Mouse (Mus musculus) intestine, embryonic 16.5 days (tissue): ENCODE results near the gene Platr17. TPM values are rescaled to one million over a fixed set of nuclear protein-coding genes. Genes with fewer than 3 reads are reported as not detected.

Experiments used
- ATAC-seq: fragments of 200-750 bp; cut with Nextera tagmentation; 2 replicates; pipeline ENCODE4 v1.8.0; 2017; ENCODE audit warnings: moderate TSS enrichment, moderate library complexity
- H3K27ac ChIP-seq: fragments of 300-500 bp; sonication (generic); 2 replicates; pipeline ENCODE4 v1.5.1; 2014; ENCODE audit warnings: mild to moderate bottlenecking, low read length
- H3K27me3 ChIP-seq: fragments of 300-500 bp; sonication (generic); replicated peaks from 2 replicates; pipeline ENCODE4 v1.6.1; 2014; ENCODE audit warnings: low read length, control low read depth, mixed read lengths; ENCODE audit not compliant: control insufficient read depth, insufficient read depth
- H3K36me3 ChIP-seq: fragments of 300-500 bp; sonication (generic); 2 replicates; pipeline ENCODE4 v1.6.1; 2014; ENCODE audit warnings: low read length, control low read depth; ENCODE audit not compliant: control insufficient read depth, insufficient read depth
- H3K4me1 ChIP-seq: fragments of 300-500 bp; sonication (generic); 2 replicates; pipeline ENCODE4 v1.6.1; 2014; ENCODE audit warnings: low read length, control low read depth, mixed read lengths; ENCODE audit not compliant: control insufficient read depth, insufficient read depth
- H3K4me2 ChIP-seq: fragments of 300-500 bp; sonication (generic); 2 replicates; pipeline ENCODE4 v1.6.1; 2014; ENCODE audit warnings: low read depth, low read length, control low read depth
- H3K4me3 ChIP-seq: fragments of 300-500 bp; sonication (generic); 2 replicates; pipeline ENCODE4 v1.5.1; 2014; ENCODE audit warnings: mild to moderate bottlenecking, low read length
- H3K9ac ChIP-seq: fragments of 300-500 bp; sonication (generic); 2 replicates; pipeline ENCODE4 v1.6.1; 2014; ENCODE audit warnings: low read depth, low read length
- H3K9me3 ChIP-seq: fragments of 300-500 bp; sonication (generic); 2 replicates; pipeline ENCODE4 v1.6.1; 2016; ENCODE audit warnings: low read length, control low read depth; ENCODE audit not compliant: control insufficient read depth
- WGBS: fragments of 180-500 bp; shearing (Covaris S2); extraction: QIAGEN DNeasy Blood & Tissue Kit; methylation state at CpG from one replicate; pipeline ENCODE4 v1.1.7; 2014; 5-methylcytosine and 5-hydroxymethylcytosine counted together
- polyA plus RNA-seq: library from polyadenylated mRNA; unstranded; fragments of >200 nt; fragmentation: Nextera tagmentation; extraction: Ambion mirVana; gene quantifications from 2 replicates; pipeline ENCODE4 v1.2.1, GENCODE M21; 2015

Platr17 gene
- polyA plus RNA-seq, 1 experiment from 2014 or later, result not detected

GRCm38 (mm10) chr17:33916847-33917655, 12.1 kb downstream of the Platr17 start:
- Histone ChIP-seq H3K4me1 (peaks cover 24% of the 10 kb centered on the region), H3K36me3 (peaks cover 18% of the 10 kb centered on the region), H3K27me3 (no peaks in the 10 kb centered on the region), H3K9ac (peak overlapping the region; percentile 71), H3K4me2 (peak overlapping the region; percentile 66), H3K9me3 (no peaks in the 10 kb centered on the region), H3K4me3 (peak overlapping the region; percentile 57), H3K27ac (no peak overlapping the region)
- no peak for ATAC-seq
- WGBS, result 75% methylated on average over 31 of the region's 31 CpGs

- Histone ChIP-seq H3K36me3 (peaks cover 17% of the 10 kb centered on the region), H3K4me2 (no peak overlapping the region), H3K4me3 (no peak overlapping the region), H3K4me1 (peaks cover 24% of the 10 kb centered on the region), H3K9me3 (no peaks in the 10 kb centered on the region), H3K9ac (no peak overlapping the region), H3K27ac (no peak overlapping the region), H3K27me3 (no peaks in the 10 kb centered on the region)
- ATAC-seq, result no peak
- WGBS, result 83% methylated on average over 18 of the region's 18 CpGs
Measured at GRCm38 (mm10) chr17:33917656-33918292, 12.8 kb downstream of the Platr17 start.

GRCm38 (mm10) chr17:33918293-33919203, 13.6 kb downstream of the Platr17 start:
- Histone ChIP-seq H3K4me3 (peak overlapping the region; percentile 81), H3K27ac (peak overlapping the region; percentile 85; the same call in 1 of the 2 replicates), H3K36me3 (peaks cover 15% of the 10 kb centered on the region), H3K4me1 (peaks cover 24% of the 10 kb centered on the region), H3K9me3 (no peaks in the 10 kb centered on the region), H3K27me3 (no peaks in the 10 kb centered on the region), H3K9ac (peak overlapping the region; percentile 80; the same call in 1 of the 2 replicates), H3K4me2 (peak overlapping the region; percentile 97)
- WGBS, result 57% methylated on average over 37 of the region's 37 CpGs
- no peak for ATAC-seq

GRCm38 (mm10) chr17:33919351-33920281, 14.7 kb downstream of the Platr17 start:
- peak; percentile 27 for ATAC-seq
- H3K4me1 ChIP-seq, result peaks cover 24% of the 10 kb centered on the region

GRCm38 (mm10) chr17:33920282-33921097, 15.6 kb downstream of the Platr17 start:
- peak; percentile 27 for ATAC-seq
- peaks cover 10% of the 10 kb centered on the region; the same call in 1 of the 2 replicates for H3K36me3 ChIP-seq
- H3K9me3 ChIP-seq, result peaks cover 3% of the 10 kb centered on the region; the same call in 1 of the 2 replicates
- H3K4me2 ChIP-seq, result peak overlapping the region; percentile 97
- H3K9ac ChIP-seq, result peak overlapping the region; percentile 80
- no peaks in the 10 kb centered on the region for H3K27me3 ChIP-seq
- H3K27ac ChIP-seq, result peak overlapping the region; percentile 85
- 1% methylated on average over 36 of the region's 36 CpGs for WGBS
- peak overlapping the region; percentile 81 for H3K4me3 ChIP-seq
- peaks cover 17% of the 10 kb centered on the region for H3K4me1 ChIP-seq

More at GRCm38 (mm10) chr17:33919351-33920281, 14.7 kb downstream of the Platr17 start:
- Histone ChIP-seq H3K27me3 (no peaks in the 10 kb centered on the region), H3K27ac (peak overlapping the region; percentile 85), H3K9ac (peak overlapping the region; percentile 80), H3K9me3 (no peaks in the 10 kb centered on the region), H3K4me2 (peak overlapping the region; percentile 97), H3K36me3 (peaks cover 7% of the 10 kb centered on the region; the same call in 1 of the 2 replicates), H3K4me3 (peak overlapping the region; percentile 81)
- WGBS, result under 1% methylated on average over 52 of the region's 52 CpGs

GRCm38 (mm10) chr17:33921361-33921760, 16.4 kb downstream of the Platr17 start:
- Histone ChIP-seq H3K4me1 (peaks cover 16% of the 10 kb centered on the region), H3K4me3 (no peak overlapping the region), H3K9ac (no peak overlapping the region), H3K36me3 (peaks cover 17% of the 10 kb centered on the region), H3K27me3 (no peaks in the 10 kb centered on the region), H3K9me3 (peaks cover 3% of the 10 kb centered on the region; the same call in 1 of the 2 replicates), H3K4me2 (no peak overlapping the region), H3K27ac (no peak overlapping the region)
- WGBS, result 89% methylated on average over 7 of the region's 7 CpGs
- no peak for ATAC-seq

GRCm38 (mm10) chr17:33924577-33925283, 19.8 kb downstream of the Platr17 start:
- WGBS, result 85% methylated on average over 10 of the region's 10 CpGs
- no peak overlapping the region for H3K27ac ChIP-seq
- no peak overlapping the region for H3K4me2 ChIP-seq
- ATAC-seq, result no peak
- peaks cover 3% of the 10 kb centered on the region; the same call in 1 of the 2 replicates for H3K9me3 ChIP-seq
- peaks cover 11% of the 10 kb centered on the region; the same call in 1 of the 2 replicates for H3K36me3 ChIP-seq
- H3K4me1 ChIP-seq, result peaks cover 6% of the 10 kb centered on the region; the same call in 1 of the 2 replicates
- H3K9ac ChIP-seq, result no peak overlapping the region
- no peak overlapping the region for H3K4me3 ChIP-seq
- H3K27me3 ChIP-seq, result no peaks in the 10 kb centered on the region
